Mouse (Mus musculus) T-helper 2 cell (primary cell): ENCODE measurements around the gene Irgm2.

Experiments
- in situ Hi-C: fragments of 300-600 bp; cut with MboI, MseI; formaldehyde crosslinking; loops from one replicate; pipeline ENCODE4 v1.15.1; 2025; ENCODE audit warnings: high pct_unique_total_duplicates

The Irgm2 gene

DNA sequence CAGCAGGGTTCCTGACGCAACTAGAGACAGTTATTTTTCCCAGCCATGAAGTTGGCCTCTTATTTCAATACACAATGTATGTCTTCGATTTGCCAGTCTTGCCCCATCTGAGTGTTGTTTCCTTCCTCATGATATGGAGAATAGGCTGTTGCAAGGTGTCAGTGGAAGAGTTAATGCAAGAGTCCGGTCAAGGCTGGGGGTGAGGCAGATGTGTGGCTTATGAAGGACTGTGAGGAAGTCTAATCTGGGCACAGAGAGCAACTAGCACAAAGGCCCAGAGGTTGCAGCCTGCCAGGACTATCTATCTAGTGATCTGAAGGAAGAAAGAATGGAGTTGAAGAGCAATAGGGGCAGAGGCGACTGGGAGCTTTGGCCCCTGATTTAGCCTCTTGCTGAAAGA is 60.7 kb downstream of the Irgm2 start:
- in situ Hi-C loops: no loop called here

GRCm38 (mm10) chr11:58261826-58262225 is 62.4 kb downstream of the Irgm2 start:
- in situ Hi-C loops: no loop called here

GRCm38 (mm10) chr11:58262336-58262735 is 62.9 kb downstream of the Irgm2 start:
- in situ Hi-C loops: no loop called here

GRCm38 (mm10) chr11:58263516-58263915 is 64.1 kb downstream of the Irgm2 start:
- in situ Hi-C loops: no loop called here

DNA sequence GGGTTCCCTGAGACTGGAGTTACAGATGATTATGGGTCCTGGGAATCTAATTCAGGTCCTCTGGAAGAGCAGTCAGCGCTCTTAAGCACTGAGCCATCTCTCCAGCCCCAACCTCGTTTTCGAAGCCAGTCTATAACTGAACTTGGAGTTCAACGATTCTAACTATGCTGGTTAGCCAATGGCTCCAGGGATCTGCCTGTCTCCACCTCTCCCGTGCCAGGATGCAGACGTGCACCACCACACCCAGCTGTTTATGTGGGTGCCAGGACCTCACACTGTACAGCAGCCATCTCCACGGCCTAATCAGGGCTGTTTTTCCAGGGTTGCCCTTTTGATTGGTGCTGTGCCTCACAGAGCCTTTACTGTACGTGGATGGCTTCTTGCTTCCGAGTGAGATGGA is 65.1 kb downstream of the Irgm2 start:
- in situ Hi-C loops: no loop called here

GRCm38 (mm10) chr11:58268285-58268684 is 68.9 kb downstream of the Irgm2 start:
- in situ Hi-C loops: no loop called here
